Mouse (Mus musculus): ENCODE data around the gene Smad3. TPM values are rescaled to one million over a fixed set of nuclear protein-coding genes. Genes with fewer than 3 reads are reported as not detected.

Smad3 gene
- total and polyA plus RNA-seq, 3 experiments: 0.81 to 1.5 (median 1.2) TPM

GRCm38 (mm10) chr9:63790222-63790621 is 32.4 kb upstream of the Smad3 start:
- Histone ChIP-seq H3K36me3 (replicated peaks in 1 of 2; ENCODE audit: control insufficient read depth in 1 of 2, insufficient read depth in 1 of 2, low read length in 1 of 2) (no peaks in the 10 kb centered on the region), H3K4me2 (ENCODE audit: insufficient read depth, low read depth, poor library complexity, severe bottlenecking) (no peak overlapping the region), H3K4me1 (ENCODE audit: control insufficient read depth in 1 of 2, insufficient read depth in 2 of 2) (peaks cover 40 to 59% of the 10 kb centered on the region in 2 experiments), H3K79me2 (replicated peaks; ENCODE audit: control insufficient read depth, extremely low read depth, insufficient read depth, poor library complexity, severe bottlenecking) (no peaks in the 10 kb centered on the region), H3K9ac (ENCODE audit: insufficient read depth, low read depth) (no peak overlapping the region), H3K9me3 (replicated peaks; ENCODE audit: low read length) (no peaks in the 10 kb centered on the region), H3K27me3 (replicated peaks) (peaks cover 30% of the 10 kb centered on the region), H3K27ac (ENCODE audit: insufficient read depth, low read depth) (no peak overlapping the region), H3K4me3 (replicated peaks in 1 of 3; ENCODE audit: low read depth in 2 of 3, low read length in 2 of 3, poor library complexity in 1 of 3) (no peak overlapping the region)
- DNase-seq (ENCODE audit: extremely low read depth): no peak
- dilution Hi-C loops (cut with MboI; ENCODE audit: extremely low pct_ligation_motif_present, extremely low pct_unique_long_range_greater_than_20kb, low sequenced_read_pairs): no loop called here
- TF ChIP-seq ETS1 (conservative IDR thresholded peaks at IDR 0.05; ENCODE audit: low read depth, low read length) (no peak), NELFE (IDR thresholded peaks at IDR 0.05; ENCODE audit: low read depth, low read length) (no peak), EP300 (IDR thresholded peaks at IDR 0.05; ENCODE audit: low read length) (no peak), MEF2A (IDR thresholded peaks at IDR 0.05; ENCODE audit: borderline replicate concordance, low read depth, low read length) (no peak), MXI1 (IDR thresholded peaks at IDR 0.05; ENCODE audit: low read depth, low read length) (no peak), SIN3A (IDR thresholded peaks at IDR 0.05; ENCODE audit: low read length) (no peak), ELF1 (IDR thresholded peaks at IDR 0.05; ENCODE audit: low read depth, low read length) (no peak)
- in situ Hi-C loops (cut with MboI; ENCODE audit: low pct_ligation_motif_present, low pct_unique_long_range_greater_than_20kb, low sequenced_read_pairs): no loop called here

- Histone ChIP-seq H3K27me3 (replicated peaks) (peaks cover 30% of the 10 kb centered on the region), H3K36me3 (replicated peaks in 1 of 2; ENCODE audit: control insufficient read depth in 1 of 2, insufficient read depth in 1 of 2, low read length in 1 of 2) (no peaks in the 10 kb centered on the region), H3K27ac (ENCODE audit: insufficient read depth, low read depth) (no peak overlapping the region), H3K4me2 (ENCODE audit: insufficient read depth, low read depth, poor library complexity, severe bottlenecking) (no peak overlapping the region), H3K4me1 (ENCODE audit: control insufficient read depth in 1 of 2, insufficient read depth in 2 of 2) (peaks cover 38 to 60% of the 10 kb centered on the region in 2 experiments), H3K79me2 (replicated peaks; ENCODE audit: control insufficient read depth, extremely low read depth, insufficient read depth, poor library complexity, severe bottlenecking) (no peaks in the 10 kb centered on the region), H3K9me3 (replicated peaks; ENCODE audit: low read length) (no peaks in the 10 kb centered on the region), H3K9ac (ENCODE audit: insufficient read depth, low read depth) (no peak overlapping the region), H3K4me3 (replicated peaks in 1 of 3; ENCODE audit: low read depth in 2 of 3, low read length in 2 of 3, poor library complexity in 1 of 3) (no peak overlapping the region)
- DNase-seq (ENCODE audit: extremely low read depth): no peak
- in situ Hi-C loops (cut with MboI; ENCODE audit: low pct_ligation_motif_present, low pct_unique_long_range_greater_than_20kb, low sequenced_read_pairs) (no loop called here), dilution Hi-C loops (cut with MboI; ENCODE audit: extremely low pct_ligation_motif_present, extremely low pct_unique_long_range_greater_than_20kb, low sequenced_read_pairs) (no loop called here)
- TF ChIP-seq POLR2AphosphoS2 (IDR thresholded peaks at IDR 0.05; ENCODE audit: low read depth, low read length): no peak
- no peak for TF ChIP-seq ZMIZ1 (IDR thresholded peaks at IDR 0.05; ENCODE audit: low read depth, low read length)
- TF ChIP-seq CHD2 (IDR thresholded peaks at IDR 0.05; ENCODE audit: low read length): no peak
- no peak for TF ChIP-seq GABPA (IDR thresholded peaks at IDR 0.05; ENCODE audit: insufficient replicate concordance, low read depth, low read length)
- TF ChIP-seq E2F4 (IDR thresholded peaks at IDR 0.05; ENCODE audit: insufficient replicate concordance, low read depth, low read length): no peak
- no peak for TF ChIP-seq USF1 (IDR thresholded peaks at IDR 0.05; ENCODE audit: low read depth, low read length)
- no peak for TF ChIP-seq BHLHE40 (IDR thresholded peaks at IDR 0.05; ENCODE audit: low read depth, low read length)
- no peak for TF ChIP-seq USF2 (conservative IDR thresholded peaks at IDR 0.05; ENCODE audit: low read depth, low read length)
- TF ChIP-seq EP300 (IDR thresholded peaks at IDR 0.05; ENCODE audit: low read length): no peak
- TF ChIP-seq KAT2A (IDR thresholded peaks at IDR 0.05; ENCODE audit: insufficient replicate concordance, low read length): no peak
- no peak for TF ChIP-seq CTCF (conservative IDR thresholded peaks at IDR 0.05 in 1 of 2, IDR thresholded peaks at IDR 0.05 in 1 of 2; ENCODE audit: low read depth in 2 of 2, low read length in 2 of 2)
- TF ChIP-seq JUN (IDR thresholded peaks at IDR 0.05; ENCODE audit: insufficient read depth, low read depth, low read length): no peak
- TF ChIP-seq PAX5 (IDR thresholded peaks at IDR 0.05; ENCODE audit: low read length): no peak
- TF ChIP-seq NELFE (IDR thresholded peaks at IDR 0.05; ENCODE audit: low read depth, low read length): no peak
- TF ChIP-seq TCF12 (IDR thresholded peaks at IDR 0.05; ENCODE audit: low read depth, low read length): no peak
Measured at GRCm38 (mm10) chr9:63789386-63789785, 31.6 kb upstream of the Smad3 start.

Measured in CH12.LX (cell line).